11 mouse cellular contexts compared by ENCODE assay signal in the genomic region with DNA sequence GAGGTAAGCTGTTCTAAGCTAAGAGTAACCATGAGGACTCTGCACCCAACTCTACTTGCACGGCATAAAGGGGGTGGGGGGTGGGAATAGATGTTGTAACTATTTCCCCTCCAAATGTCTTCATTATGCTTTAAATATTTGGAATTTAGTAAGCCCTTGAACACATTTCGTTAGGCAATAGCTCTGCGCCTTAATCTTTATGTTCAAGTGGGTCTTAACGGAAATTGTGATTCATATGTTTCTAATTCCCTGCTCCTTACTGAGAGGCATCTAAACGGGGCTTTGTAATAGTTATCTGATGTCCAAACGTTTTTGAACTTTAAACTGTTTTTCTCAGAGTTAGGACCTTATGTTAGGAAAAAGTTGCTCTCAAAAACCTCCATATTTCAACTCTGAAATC.
"Had no signal": no experiment of that assay in that cellular context is flagged by ENCODE, and none has a peak within 500 bp of the region (broad histone marks: within the 10 kb centered on the region; RNA-seq: fewer than 3 reads in every experiment).

No protein-coding gene starts in this region.

- H3K27me3 ChIP-seq: liver, embryonic 13.5 days; lung, embryonic 15.5 days; midbrain, embryonic 13.5 days had no signal

- H3K9me3 ChIP-seq: liver, embryonic 13.5 days; lung, embryonic 15.5 days; midbrain, embryonic 13.5 days had no signal

- H3K27ac ChIP-seq: left cerebral cortex, adult 2 months; liver, embryonic 13.5 days; lung, embryonic 15.5 days; midbrain, embryonic 13.5 days; stomach, postnatal 0 days had no signal

- H3K36me3 ChIP-seq: liver, embryonic 13.5 days; lung, embryonic 15.5 days; midbrain, embryonic 13.5 days had no signal

- H3K4me3 ChIP-seq: left cerebral cortex, adult 2 months; liver, embryonic 13.5 days; lung, embryonic 15.5 days; midbrain, embryonic 13.5 days had no signal

- H3K4me1 ChIP-seq: liver, embryonic 13.5 days; lung, embryonic 15.5 days; midbrain, embryonic 13.5 days had no signal

- ATAC-seq: liver, postnatal 0 days; midbrain, embryonic 13.5 days had no signal

- DNase-seq: kidney, adult 2 months; kidney, postnatal 25 days; liver; liver, embryonic 13.5 days; liver, postnatal 0 days; lung, postnatal 36 days; right cerebral cortex, postnatal 14 days had no signal

- H3K4me2 ChIP-seq: liver, embryonic 13.5 days; lung, embryonic 15.5 days; midbrain, embryonic 13.5 days had no signal

- H3K9ac ChIP-seq: liver, embryonic 13.5 days; liver, postnatal 0 days; lung, embryonic 15.5 days; midbrain, embryonic 13.5 days had no signal
